In the genomic region with DNA sequence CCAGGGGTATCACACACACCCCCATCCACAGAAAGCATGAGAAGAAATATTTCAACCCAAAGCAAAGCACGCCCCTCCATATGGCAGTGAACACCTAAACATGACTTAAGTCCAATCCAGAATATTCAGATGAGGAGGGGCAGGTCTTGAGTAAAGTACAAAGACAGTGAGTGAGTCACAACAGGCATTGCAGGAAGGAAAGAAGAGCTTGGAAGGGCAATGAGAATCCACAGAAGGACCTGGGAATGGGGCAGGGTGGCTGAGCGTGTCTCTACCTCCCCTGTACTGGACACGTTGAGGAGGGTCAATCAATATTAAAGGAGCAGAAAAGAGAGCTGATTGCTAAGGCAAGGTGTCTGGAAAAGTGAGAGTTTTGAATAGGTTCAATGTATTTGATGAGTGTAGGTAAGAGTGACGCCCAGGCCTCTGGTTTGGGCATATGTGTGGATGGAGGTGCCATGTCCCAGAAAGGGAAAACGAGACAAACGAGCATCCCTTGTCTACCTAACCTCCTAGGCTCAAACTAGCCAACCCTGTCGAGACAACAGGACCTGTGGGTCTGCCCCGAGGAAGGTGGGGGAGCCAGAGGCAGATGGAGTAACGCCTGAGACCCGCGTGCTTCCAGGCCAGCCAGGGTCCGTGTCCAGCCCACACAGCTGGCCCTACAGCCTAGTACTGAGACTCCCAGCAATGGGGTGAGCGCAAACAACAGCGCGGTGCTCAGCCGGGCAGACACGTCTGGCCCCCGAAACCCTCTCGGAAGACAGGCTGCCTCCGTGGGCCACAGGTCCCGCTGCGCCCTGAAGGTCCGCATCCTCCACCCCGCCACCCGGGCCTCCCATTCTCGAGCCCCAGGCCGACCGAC, we compare ENCODE assay signal across 8 mouse cellular contexts. TPM values are rescaled to one million over a fixed set of nuclear protein-coding genes. Genes with fewer than 3 reads are reported as not detected.
A peak's percentile ranks its signal among the peaks of the same experiment; 100 is the strongest.
DNase-seq lines count a peak whose midpoint lies in the region; ATAC-seq and TF ChIP-seq lines count a peak whose summit lies in the region.

No protein-coding gene starts in this region.

- WGBS in cerebellum, adult 2 months: 8% methylated on average over 28 of the region's 28 CpGs
- WGBS in thymus, adult 2 months: 7% methylated on average over 28 of the region's 28 CpGs
- 4% methylated on average over 28 of the region's 28 CpGs for WGBS in intestine, embryonic 15.5 days
- WGBS in neural tube, embryonic 14.5 days: 8% methylated on average over 28 of the region's 28 CpGs

- H3K27ac ChIP-seq in cerebellum, adult 2 months (ENCODE audit: insufficient read depth, low read length): peak overlapping the region; percentile 2; the same call in 1 of the 2 replicates
- no peak overlapping the region for H3K27ac ChIP-seq in thymus, adult 2 months (ENCODE audit: control insufficient read depth, insufficient read depth, low read length)
- H3K27ac ChIP-seq in intestine, embryonic 15.5 days: peak overlapping the region; percentile 74; the same call in 1 of the 2 replicates
- H3K27ac ChIP-seq in neural tube, embryonic 14.5 days (ENCODE audit: low read depth, low read length): peak overlapping the region; percentile 61; the same call in 1 of the 2 replicates

- DNase-seq in cerebellum, adult 2 months: peak in 1 of 2 experiments; percentile 19
- no peak for DNase-seq in cerebellum, postnatal 4 days (ENCODE audit: low spot score in 2 of 2)
- DNase-seq in thymus, adult 2 months: no peak
- DNase-seq in thymus, postnatal 36 days: no peak
- DNase-seq in spleen, adult 18-20 months: no peak
- no peak for DNase-seq in gastrocnemius, postnatal 25 days

- H3K4me1 ChIP-seq in cerebellum, adult 2 months (ENCODE audit: control insufficient read depth, insufficient read depth, low read length): 0 out of 2 replicates have a peak, but pooled peaks cover 7% of the 10 kb centered on the region
- H3K4me1 ChIP-seq in thymus, adult 2 months (replicated peaks; ENCODE audit: control insufficient read depth, insufficient read depth, low read length): peaks cover 14% of the 10 kb centered on the region
- H3K4me1 ChIP-seq in intestine, embryonic 15.5 days (replicated peaks): peaks cover 16% of the 10 kb centered on the region
- peaks cover 12% of the 10 kb centered on the region for H3K4me1 ChIP-seq in neural tube, embryonic 14.5 days (ENCODE audit: control insufficient read depth, insufficient read depth, low read length)

- no peak for TF ChIP-seq POLR2A in cerebellum, adult 2 months (IDR thresholded peaks at IDR 0.05; ENCODE audit: borderline replicate concordance, insufficient read depth, low read length)
- no peak for TF ChIP-seq POLR2A in thymus, adult 2 months (IDR thresholded peaks at IDR 0.05; ENCODE audit: control insufficient read depth, extremely low read depth, insufficient read depth, low read length, poor library complexity)

- no peaks in the 10 kb centered on the region for H3K27me3 ChIP-seq in cerebellum, adult 2 months (ENCODE audit: control insufficient read depth, insufficient read depth, low read length)
- no peaks in the 10 kb centered on the region for H3K27me3 ChIP-seq in thymus, adult 2 months (ENCODE audit: control insufficient read depth, insufficient read depth, low read length)
- no peaks in the 10 kb centered on the region for H3K27me3 ChIP-seq in intestine, embryonic 15.5 days (replicated peaks)
- no peaks in the 10 kb centered on the region for H3K27me3 ChIP-seq in neural tube, embryonic 14.5 days (ENCODE audit: control insufficient read depth, insufficient read depth, low read length)

- H3K9ac ChIP-seq in intestine, embryonic 15.5 days: peak overlapping the region; percentile 97
- H3K9ac ChIP-seq in neural tube, embryonic 14.5 days (replicated peaks; ENCODE audit: low read depth, low read length): peak overlapping the region; percentile 95

- no peak for TF ChIP-seq CTCF in cerebellum, adult 2 months (IDR thresholded peaks at IDR 0.05; ENCODE audit: borderline replicate concordance, insufficient read depth, low read depth, low read length)
- TF ChIP-seq CTCF in thymus, adult 2 months (IDR thresholded peaks at IDR 0.05; ENCODE audit: borderline replicate concordance, control insufficient read depth, extremely low read depth, insufficient read depth, low read length, poor library complexity): no peak

- H3K9me3 ChIP-seq in intestine, embryonic 15.5 days: no peaks in the 10 kb centered on the region; the same call in 1 of the 2 replicates
- no peaks in the 10 kb centered on the region for H3K9me3 ChIP-seq in neural tube, embryonic 14.5 days (ENCODE audit: control insufficient read depth, low read length)

- H3K4me2 ChIP-seq in intestine, embryonic 15.5 days (replicated peaks): peak overlapping the region; percentile 61
- peak overlapping the region; percentile 78 for H3K4me2 ChIP-seq in neural tube, embryonic 14.5 days (ENCODE audit: low read depth, low read length)

- peak; percentile 77 for ATAC-seq in intestine, embryonic 15.5 days
- ATAC-seq in neural tube, embryonic 14.5 days (ENCODE audit: low read depth): peak; percentile 85

- no peaks in the 10 kb centered on the region for H3K36me3 ChIP-seq in thymus, adult 2 months (ENCODE audit: control insufficient read depth, insufficient read depth, low read length)
- H3K36me3 ChIP-seq in intestine, embryonic 15.5 days: peaks cover 19% of the 10 kb centered on the region
- 0 out of 2 replicates have a peak, but pooled peaks cover 3% of the 10 kb centered on the region for H3K36me3 ChIP-seq in neural tube, embryonic 14.5 days (ENCODE audit: control insufficient read depth, insufficient read depth, low read length)

- H3K4me3 ChIP-seq in cerebellum, adult 2 months (replicated peaks; ENCODE audit: insufficient read depth, low read depth, low read length): peak overlapping the region; percentile 67
- H3K4me3 ChIP-seq in thymus, adult 2 months (ENCODE audit: control insufficient read depth, insufficient read depth, low read length): peak overlapping the region; percentile 65
- H3K4me3 ChIP-seq in intestine, embryonic 15.5 days (replicated peaks): peak overlapping the region; percentile 89
- peak overlapping the region; percentile 89 for H3K4me3 ChIP-seq in neural tube, embryonic 14.5 days (ENCODE audit: low read depth, low read length)

RNA-seq across cellular contexts. Expression of a gene that starts 0.6 kb away (rescaled TPM):
- 59.6 and 64.8 TPM in 2 replicates for polyA plus RNA-seq in cerebellum, adult 2 months (2012; rRNA removed)
- polyA plus RNA-seq in thymus, adult 2 months (2012; rRNA removed): 46.7 and 48.7 TPM in 2 replicates
- 117 and 139 TPM in 2 replicates for polyA plus RNA-seq in intestine, embryonic 15.5 days (2015; fragmentation: Nextera tagmentation; extraction: Ambion mirVana)
- 38.3 and 45.2 TPM in 2 replicates for polyA plus RNA-seq in neural tube, embryonic 14.5 days (2014; fragmentation: Nextera tagmentation; extraction: Ambion mirVana)
- 10 to 100 TPM; 19.9 to 22.1 TPM for total RNA-seq in gastrocnemius, postnatal 25 days (2021)

RNA-seq across cellular contexts. Expression of a gene that starts 17.5 kb away (rescaled TPM):
- polyA plus RNA-seq in cerebellum, adult 2 months (2012; rRNA removed): 5.9 and 6.3 TPM in 2 replicates
- polyA plus RNA-seq in thymus, adult 2 months (2012; rRNA removed): 93.6 and 148 TPM in 2 replicates
- polyA plus RNA-seq in intestine, embryonic 15.5 days (2015; fragmentation: Nextera tagmentation; extraction: Ambion mirVana): 22.0 and 24.7 TPM in 2 replicates
- polyA plus RNA-seq in neural tube, embryonic 14.5 days (2014; fragmentation: Nextera tagmentation; extraction: Ambion mirVana): 6.7 and 7.2 TPM in 2 replicates
- 1 to 10 TPM; 7.1 to 8.4 TPM for total RNA-seq in gastrocnemius, postnatal 25 days (2021)
